Mouse (Mus musculus) C2C12 (cell line): ENCODE data around the gene Gm49387. TPM values are rescaled to one million over a fixed set of nuclear protein-coding genes. Genes with fewer than 3 reads are reported as not detected.

ENCODE experiments used
- H3K27me3 ChIP-seq: one replicate; pipeline ENCODE4 v1.6.1; 2011; ENCODE audit not compliant: control insufficient read depth, insufficient read depth, insufficient read length
- H3K36me3 ChIP-seq: one replicate; pipeline ENCODE4 v1.6.1; 2011; ENCODE audit not compliant: control insufficient read depth, insufficient read depth
- H3K4me3 ChIP-seq: one replicate; pipeline ENCODE4 v1.5.1; 2011; ENCODE audit warnings: mild to moderate bottlenecking, control low read depth; ENCODE audit not compliant: poor library complexity, insufficient read depth, severe bottlenecking
- H3K79me2 ChIP-seq: one replicate; pipeline ENCODE4 v1.6.1; 2011; ENCODE audit not compliant: control insufficient read depth, insufficient read depth
- H3K79me3 ChIP-seq: one replicate; pipeline ENCODE4 v1.6.1; 2011; ENCODE audit warnings: low read depth, control low read depth
- H3ac ChIP-seq: one replicate; pipeline ENCODE3; 2011; ENCODE audit warnings: low read depth; ENCODE audit not compliant: control insufficient read depth, insufficient read length
- CEBPB ChIP-seq: IDR thresholded peaks from one replicate; pipeline ENCODE4 v1.6.1; 2011; ENCODE audit warnings: low read depth, mild to moderate bottlenecking, control low read depth, moderate library complexity
- CTCF ChIP-seq: IDR thresholded peaks from one replicate; pipeline ENCODE4 v1.5.1; 2011; ENCODE audit not compliant: control insufficient read depth, insufficient read depth, insufficient read length
- FOSL1 ChIP-seq: IDR thresholded peaks from one replicate; pipeline ENCODE4 v1.8.0; 2011; ENCODE audit warnings: mild to moderate bottlenecking, low read length; ENCODE audit not compliant: poor library complexity, insufficient read depth, severe bottlenecking
- MAX ChIP-seq: IDR thresholded peaks from one replicate; pipeline ENCODE4 v1.6.1; 2011; ENCODE audit warnings: mild to moderate bottlenecking, control low read depth
- MYOD1 ChIP-seq: IDR thresholded peaks from one replicate; pipeline ENCODE4 v1.6.1; 2011; ENCODE audit warnings: low read depth; ENCODE audit not compliant: control insufficient read depth, insufficient read length
- MYOG ChIP-seq: IDR thresholded peaks from one replicate; pipeline ENCODE4 v1.6.1; 2011; ENCODE audit not compliant: control insufficient read depth, insufficient read length; ENCODE audit errors: extremely low read depth
- USF1 ChIP-seq: IDR thresholded peaks from one replicate; pipeline ENCODE4 v1.6.1; 2011; ENCODE audit warnings: low read depth, mild to moderate bottlenecking, control low read depth, moderate library complexity
- polyA plus RNA-seq: library from polyadenylated mRNA; unstranded; fragments of >200 nt; fragmentation: generic; extraction: Trizol; gene quantifications from one replicate; pipeline ENCODE4 v1.2.1, GENCODE M21; 2012; ENCODE audit warnings: missing spikeins

Gm49387 gene
- polyA plus RNA-seq, 1 experiment: not detected

GRCm38 (mm10) chr14:31556526-31557260 lies 84.0 kb downstream of the Gm49387 start:
- H3K79me3 ChIP-seq: no peaks in the 10 kb centered on the region
- no peaks in the 10 kb centered on the region for H3K79me2 ChIP-seq
- TF ChIP-seq CTCF (no peak), USF1 (no peak), MAX (no peak), MYOG (no peak), CEBPB (no peak), MYOD1 (no peak), FOSL1 (no peak)
- no peak overlapping the region for H3ac ChIP-seq
- H3K4me3 ChIP-seq: no peak overlapping the region
- H3K27me3 ChIP-seq: peaks cover 23% of the 10 kb centered on the region
- no peaks in the 10 kb centered on the region for H3K36me3 ChIP-seq

DNA sequence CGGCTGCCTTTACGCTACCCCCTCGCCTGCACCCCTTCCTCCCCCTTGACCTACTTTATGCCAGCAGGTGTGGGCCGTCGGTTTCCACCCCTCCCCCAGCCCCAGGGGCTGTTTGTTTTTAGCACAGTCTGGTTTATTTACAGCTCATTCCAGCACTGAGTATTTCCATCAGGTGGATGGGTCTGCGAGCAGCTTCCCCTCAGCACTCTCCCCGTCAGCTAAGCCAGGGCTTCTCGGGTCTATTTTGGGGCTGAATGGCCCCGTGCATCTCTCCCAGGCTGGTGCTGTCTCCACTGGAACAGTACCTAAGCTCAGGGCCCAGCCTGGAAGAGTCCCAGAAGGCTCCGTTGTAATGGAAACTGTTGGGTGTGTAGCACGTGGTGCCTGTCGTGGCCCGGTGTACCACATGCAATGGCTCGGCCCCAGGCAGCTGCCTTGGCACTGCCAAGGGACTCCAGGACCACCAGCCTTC lies 84.7 kb downstream of the Gm49387 start:
- Histone ChIP-seq H3K36me3 (no peaks in the 10 kb centered on the region), H3K79me3 (no peaks in the 10 kb centered on the region), H3K79me2 (no peaks in the 10 kb centered on the region), H3ac (no peak overlapping the region), H3K4me3 (no peak overlapping the region), H3K27me3 (peaks cover 22% of the 10 kb centered on the region)
- TF ChIP-seq MAX: no peak
- no peak for TF ChIP-seq MYOG
- no peak for TF ChIP-seq FOSL1
- TF ChIP-seq MYOD1: no peak
- TF ChIP-seq CEBPB: no peak
- TF ChIP-seq CTCF: no peak
- no peak for TF ChIP-seq USF1

DNA sequence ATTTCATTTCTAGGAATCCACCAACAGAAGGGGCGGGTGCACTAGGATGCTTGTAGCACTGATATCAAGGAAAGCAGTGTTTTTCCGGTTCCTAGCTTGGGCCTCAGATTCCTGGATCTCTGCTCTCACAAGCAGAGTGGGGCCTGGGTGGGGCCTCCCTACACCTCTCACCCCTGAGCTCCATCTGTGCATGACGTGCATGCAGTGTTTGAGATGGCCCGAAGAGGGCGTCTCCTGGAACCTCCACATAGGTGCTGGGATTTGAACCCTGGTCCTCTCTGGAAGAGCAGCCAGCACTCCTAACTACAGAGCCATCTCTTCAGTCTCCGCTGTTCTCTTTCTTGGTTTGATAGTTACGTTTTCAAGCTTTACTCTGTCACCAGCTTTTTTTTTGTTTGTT lies 85.7 kb downstream of the Gm49387 start:
- TF ChIP-seq MYOG (no peak), CEBPB (no peak), CTCF (no peak), USF1 (no peak)

DNA sequence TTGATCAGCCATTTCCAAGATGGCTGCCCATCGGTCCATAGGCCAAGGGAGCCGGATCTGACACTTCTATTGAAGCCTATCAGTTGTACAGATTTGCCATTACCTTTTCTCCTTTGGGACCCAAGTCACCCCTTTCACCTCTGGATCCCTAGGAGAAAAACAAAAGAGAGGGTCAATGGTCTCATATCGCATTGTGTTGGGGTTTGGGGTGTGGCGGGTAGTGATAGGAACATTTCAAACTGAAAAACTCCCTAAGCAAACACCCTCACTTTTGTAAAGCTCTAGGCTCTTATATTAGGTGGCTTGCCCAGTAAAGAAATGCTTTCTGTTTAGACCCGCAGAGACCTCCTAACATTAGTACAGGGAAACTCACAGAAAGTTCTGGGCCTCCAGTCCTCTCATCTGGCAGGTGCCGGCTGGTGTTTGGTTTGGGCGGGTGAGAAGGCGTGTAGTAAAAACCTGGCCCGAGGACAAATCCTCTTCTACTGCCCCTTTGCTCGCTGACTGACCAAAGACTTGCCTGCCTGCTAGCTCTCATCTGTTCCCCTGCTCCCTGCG lies 96.7 kb downstream of the Gm49387 start:
- TF ChIP-seq MYOD1 (no peak), FOSL1 (no peak), MAX (no peak), USF1 (no peak), CEBPB (no peak), CTCF (no peak), MYOG (no peak)
- no peaks in the 10 kb centered on the region for H3K79me2 ChIP-seq
- peaks cover 46% of the 10 kb centered on the region for H3K27me3 ChIP-seq
- H3K4me3 ChIP-seq: no peak overlapping the region
- H3K79me3 ChIP-seq: no peaks in the 10 kb centered on the region
- H3ac ChIP-seq: no peak overlapping the region
- no peaks in the 10 kb centered on the region for H3K36me3 ChIP-seq

More for the DNA sequence above, 85.7 kb downstream of the Gm49387 start:
- Histone ChIP-seq H3K36me3 (no peaks in the 10 kb centered on the region), H3K27me3 (peaks cover 18% of the 10 kb centered on the region), H3K4me3 (no peak overlapping the region), H3K79me2 (no peaks in the 10 kb centered on the region), H3K79me3 (no peaks in the 10 kb centered on the region), H3ac (no peak overlapping the region)

DNA sequence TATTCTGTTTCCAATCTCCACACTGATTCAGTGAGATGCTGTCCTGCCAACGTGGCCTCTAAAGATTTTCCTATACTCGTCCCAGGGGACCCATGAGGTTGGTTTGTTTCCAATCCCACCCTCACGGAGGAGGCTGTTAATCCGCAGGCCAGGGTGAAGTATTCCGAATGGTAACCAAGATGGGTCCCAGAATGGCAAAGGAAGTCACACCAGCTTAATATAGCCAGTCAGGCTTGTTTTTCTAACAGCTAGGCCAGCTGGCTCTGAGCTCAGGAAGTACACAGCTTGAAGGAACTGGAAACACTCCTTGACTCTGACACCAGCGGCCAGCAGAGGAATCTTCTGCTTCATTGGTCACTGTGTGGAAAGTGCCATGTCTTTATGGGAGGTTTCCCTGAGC lies 103.4 kb downstream of the Gm49387 start:
- H3K36me3 ChIP-seq: no peaks in the 10 kb centered on the region
- no peak for TF ChIP-seq MAX
- TF ChIP-seq MYOG: no peak
- no peak for TF ChIP-seq FOSL1
- no peak for TF ChIP-seq USF1
- TF ChIP-seq CTCF: no peak
- TF ChIP-seq CEBPB: no peak
- TF ChIP-seq MYOD1: no peak

DNA sequence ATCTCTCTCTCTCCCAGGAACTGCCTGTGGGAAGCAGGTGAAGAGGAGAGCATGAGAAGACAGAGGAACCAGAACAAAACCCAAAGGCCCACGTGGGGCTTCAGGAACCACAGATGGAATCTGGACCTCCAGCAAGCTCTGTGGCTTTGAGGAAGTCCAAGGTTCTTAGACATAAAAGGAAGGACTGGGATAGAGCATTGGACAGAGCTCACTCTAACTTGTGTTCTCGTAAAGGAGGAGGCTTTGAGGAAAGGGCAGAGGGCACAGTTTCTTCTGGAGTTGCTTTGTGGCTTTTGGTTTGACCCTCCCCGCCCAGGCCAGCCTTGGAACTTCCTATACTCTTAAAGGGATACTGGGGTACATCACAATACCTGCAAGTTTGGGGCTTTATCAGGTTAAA lies 108.0 kb downstream of the Gm49387 start:
- H3K79me2 ChIP-seq: no peaks in the 10 kb centered on the region
- H3K4me3 ChIP-seq: no peak overlapping the region
- peaks cover 7% of the 10 kb centered on the region for H3K27me3 ChIP-seq
- H3K36me3 ChIP-seq: no peaks in the 10 kb centered on the region
- no peaks in the 10 kb centered on the region for H3K79me3 ChIP-seq
- no peak overlapping the region for H3ac ChIP-seq
- no peak for TF ChIP-seq MYOD1
- no peak for TF ChIP-seq MAX
- TF ChIP-seq CEBPB: no peak
- no peak for TF ChIP-seq USF1
- no peak for TF ChIP-seq MYOG
- no peak for TF ChIP-seq CTCF
- TF ChIP-seq FOSL1: no peak

More for the DNA sequence above, 103.4 kb downstream of the Gm49387 start:
- no peaks in the 10 kb centered on the region for H3K79me2 ChIP-seq
- H3K79me3 ChIP-seq: no peaks in the 10 kb centered on the region
- H3ac ChIP-seq: no peak overlapping the region
- H3K27me3 ChIP-seq: peaks cover 18% of the 10 kb centered on the region
- no peak overlapping the region for H3K4me3 ChIP-seq
